Mouse (Mus musculus): Measurements from ENCODE around the gene Usp7. TPM values are rescaled to one million over a fixed set of nuclear protein-coding genes. Genes with fewer than 3 reads are reported as not detected.
"Not testable (repeated sequence)": the region's sequence is repeated elsewhere in the genome, so short reads cannot be mapped to it uniquely, and the experiment has no call there.

The Usp7 gene
- polyA plus RNA-seq, 1 experiment: 94.8 TPM

DNA sequence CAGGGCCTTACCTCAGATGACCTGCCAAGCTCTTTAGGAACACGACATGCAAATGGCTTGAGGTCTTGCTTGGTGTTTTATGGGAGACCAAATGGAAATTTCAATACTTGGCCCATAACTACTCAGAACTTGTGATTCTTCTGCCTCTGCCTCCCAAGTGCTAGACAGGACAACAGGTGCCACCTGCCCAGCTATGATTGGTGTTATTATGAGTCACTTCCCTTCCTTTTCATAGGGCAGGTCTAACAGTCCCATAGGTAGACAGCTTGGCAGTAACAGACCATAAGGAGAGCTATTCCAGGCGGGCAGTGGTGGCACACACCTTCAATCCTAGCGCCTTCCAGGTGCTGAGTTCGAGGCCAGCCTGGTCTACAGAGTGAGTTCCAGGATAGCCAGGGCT is 58.5 kb downstream of the Usp7 start:
- Histone ChIP-seq H3K36me3 (ENCODE audit: control insufficient read depth, insufficient read depth, low read length) (no peaks in the 10 kb centered on the region), H3K4me3 (ENCODE audit: control insufficient read depth, insufficient read depth, low read length) (no peak overlapping the region), H3K27me3 (ENCODE audit: control insufficient read depth, insufficient read depth, low read length) (no peaks in the 10 kb centered on the region), H3K27ac (ENCODE audit: control insufficient read depth, insufficient read depth, low read length) (no peak overlapping the region), H3K4me1 (replicated peaks; ENCODE audit: control insufficient read depth, insufficient read depth, low read length) (peaks cover 35% of the 10 kb centered on the region)
- 97% methylated on average over 4 of the region's 4 CpGs for WGBS
- no peak for DNase-seq
- TF ChIP-seq CTCF (IDR thresholded peaks at IDR 0.05; ENCODE audit: borderline replicate concordance, control insufficient read depth, extremely low read depth, insufficient read depth, low read length, poor library complexity): no peak
- no peak for TF ChIP-seq POLR2A (IDR thresholded peaks at IDR 0.05; ENCODE audit: control insufficient read depth, extremely low read depth, insufficient read depth, low read length, poor library complexity)

DNA sequence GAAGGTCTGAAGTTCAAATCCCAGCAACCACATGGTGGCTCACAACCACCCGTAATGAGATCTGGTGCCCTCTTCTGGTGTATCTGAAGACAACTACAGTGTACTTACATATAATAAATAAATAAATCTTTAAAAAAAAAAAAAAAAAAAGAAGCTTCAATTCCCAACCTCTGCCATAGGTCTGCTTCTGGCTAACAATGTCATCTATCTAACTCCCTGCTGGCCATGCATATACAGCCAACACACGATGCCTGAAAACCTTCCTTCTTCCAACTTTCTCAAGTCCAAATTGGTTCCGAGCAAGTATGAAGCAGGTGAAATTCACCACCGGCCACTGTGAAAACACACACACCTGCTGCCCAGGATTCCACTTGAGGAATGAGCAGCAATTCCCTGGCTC is 59.7 kb downstream of the Usp7 start:
- not testable (repeated sequence) for H3K36me3 ChIP-seq (ENCODE audit: control insufficient read depth, insufficient read depth, low read length); H3K27me3 ChIP-seq (ENCODE audit: control insufficient read depth, insufficient read depth, low read length); DNase-seq; H3K4me3 ChIP-seq (ENCODE audit: control insufficient read depth, insufficient read depth, low read length); H3K27ac ChIP-seq (ENCODE audit: control insufficient read depth, insufficient read depth, low read length)
- H3K4me1 ChIP-seq (replicated peaks; ENCODE audit: control insufficient read depth, insufficient read depth, low read length): peaks cover 35% of the 10 kb centered on the region
- WGBS: 96% methylated on average over 3 of the region's 4 CpGs

DNA sequence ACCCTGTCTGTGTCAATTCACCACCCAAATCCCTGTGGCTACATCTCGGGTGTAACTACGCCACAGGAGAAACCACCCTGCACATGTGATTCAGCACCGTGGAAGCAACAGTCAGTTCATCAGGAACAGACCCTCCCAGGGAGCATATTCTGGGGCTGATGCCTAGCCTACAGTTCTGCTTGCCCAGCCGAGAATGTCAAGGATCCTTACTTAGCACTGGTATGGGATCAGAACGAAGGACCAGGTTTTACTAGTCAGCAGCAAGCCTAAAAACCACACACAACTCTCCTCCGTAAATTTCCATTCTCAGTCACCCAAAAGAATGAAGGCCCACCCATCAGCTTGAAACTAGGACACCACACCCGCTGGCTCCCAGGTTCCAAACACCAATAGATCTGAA is 60.5 kb downstream of the Usp7 start:
- WGBS: 51% methylated on average over 7 of the region's 7 CpGs
- Histone ChIP-seq H3K36me3 (ENCODE audit: control insufficient read depth, insufficient read depth, low read length) (no peaks in the 10 kb centered on the region), H3K27me3 (ENCODE audit: control insufficient read depth, insufficient read depth, low read length) (no peaks in the 10 kb centered on the region), H3K4me3 (ENCODE audit: control insufficient read depth, insufficient read depth, low read length) (no peak overlapping the region), H3K4me1 (replicated peaks; ENCODE audit: control insufficient read depth, insufficient read depth, low read length) (peaks cover 33% of the 10 kb centered on the region), H3K27ac (ENCODE audit: control insufficient read depth, insufficient read depth, low read length) (no peak overlapping the region)
- TF ChIP-seq CTCF (IDR thresholded peaks at IDR 0.05; ENCODE audit: borderline replicate concordance, control insufficient read depth, extremely low read depth, insufficient read depth, low read length, poor library complexity) (no peak), POLR2A (IDR thresholded peaks at IDR 0.05; ENCODE audit: control insufficient read depth, extremely low read depth, insufficient read depth, low read length, poor library complexity) (no peak)
- no peak for DNase-seq

DNA sequence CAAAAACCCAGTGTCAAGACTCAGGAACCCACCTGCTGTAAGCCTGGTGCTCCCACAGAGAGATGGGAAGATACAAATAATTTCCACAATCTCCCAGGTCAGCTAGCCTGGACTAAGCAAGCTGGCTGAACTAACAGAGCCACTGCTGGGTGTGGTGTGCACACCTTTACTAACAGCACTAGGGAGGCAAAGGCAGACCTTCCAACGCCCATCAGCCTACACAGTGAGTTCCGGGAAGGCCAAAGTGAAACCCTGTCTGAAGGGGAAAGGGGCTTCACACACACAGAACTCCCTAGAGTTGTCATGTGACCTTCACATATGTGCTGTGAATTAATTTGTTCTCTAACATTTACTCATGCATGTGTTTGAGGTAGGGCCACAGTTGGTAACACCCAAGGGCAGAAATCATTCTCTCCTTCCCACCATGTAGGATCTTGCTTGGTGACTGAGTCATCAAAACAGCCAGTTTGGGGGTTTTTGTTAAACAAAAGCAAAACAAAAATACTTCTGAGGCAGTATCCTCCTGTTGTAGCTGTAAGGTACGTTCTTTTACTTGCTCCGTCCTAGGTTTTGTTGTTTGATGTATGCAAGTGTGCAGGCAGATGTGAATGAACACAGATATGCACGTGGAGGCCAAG is 63.9 kb downstream of the Usp7 start:
- H3K36me3 ChIP-seq (ENCODE audit: control insufficient read depth, insufficient read depth, low read length): no peaks in the 10 kb centered on the region
- H3K4me1 ChIP-seq (replicated peaks; ENCODE audit: control insufficient read depth, insufficient read depth, low read length): peaks cover 23% of the 10 kb centered on the region
- H3K4me3 ChIP-seq (ENCODE audit: control insufficient read depth, insufficient read depth, low read length): no peak overlapping the region
- no peak overlapping the region for H3K27ac ChIP-seq (ENCODE audit: control insufficient read depth, insufficient read depth, low read length)
- WGBS: 80% methylated on average over 5 of the region's 5 CpGs
- H3K27me3 ChIP-seq (ENCODE audit: control insufficient read depth, insufficient read depth, low read length): no peaks in the 10 kb centered on the region
- no peak for TF ChIP-seq POLR2A (IDR thresholded peaks at IDR 0.05; ENCODE audit: control insufficient read depth, extremely low read depth, insufficient read depth, low read length, poor library complexity)
- TF ChIP-seq CTCF (IDR thresholded peaks at IDR 0.05; ENCODE audit: borderline replicate concordance, control insufficient read depth, extremely low read depth, insufficient read depth, low read length, poor library complexity): no peak
- no peak for DNase-seq

DNA sequence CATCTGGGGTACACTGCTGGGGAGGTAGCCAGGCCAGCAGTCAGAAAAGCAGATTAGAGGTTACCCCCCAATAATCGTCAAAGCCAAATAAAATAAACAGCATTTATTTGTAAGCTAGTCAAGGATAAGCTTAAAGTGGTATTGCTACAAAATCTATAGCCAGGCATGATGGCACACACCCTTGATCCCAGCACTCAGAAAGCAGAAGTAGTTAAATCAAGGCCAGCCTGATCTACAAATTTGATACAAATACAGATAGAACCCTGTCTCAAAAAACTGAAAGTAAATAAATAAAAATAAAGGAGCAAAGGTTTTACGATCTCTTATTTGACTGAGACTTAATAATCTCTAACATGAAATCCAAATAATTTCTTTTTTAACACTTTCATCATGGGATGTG is 66.3 kb downstream of the Usp7 start:
- DNase-seq: no peak
- Histone ChIP-seq H3K27ac (ENCODE audit: control insufficient read depth, insufficient read depth, low read length) (no peak overlapping the region), H3K36me3 (ENCODE audit: control insufficient read depth, insufficient read depth, low read length) (no peaks in the 10 kb centered on the region), H3K27me3 (ENCODE audit: control insufficient read depth, insufficient read depth, low read length) (no peaks in the 10 kb centered on the region), H3K4me1 (replicated peaks; ENCODE audit: control insufficient read depth, insufficient read depth, low read length) (peaks cover 19% of the 10 kb centered on the region), H3K4me3 (ENCODE audit: control insufficient read depth, insufficient read depth, low read length) (no peak overlapping the region)
- no peak for TF ChIP-seq POLR2A (IDR thresholded peaks at IDR 0.05; ENCODE audit: control insufficient read depth, extremely low read depth, insufficient read depth, low read length, poor library complexity)
- no peak for TF ChIP-seq CTCF (IDR thresholded peaks at IDR 0.05; ENCODE audit: borderline replicate concordance, control insufficient read depth, extremely low read depth, insufficient read depth, low read length, poor library complexity)
- 91% methylated on average over 2 of the region's 2 CpGs for WGBS

DNA sequence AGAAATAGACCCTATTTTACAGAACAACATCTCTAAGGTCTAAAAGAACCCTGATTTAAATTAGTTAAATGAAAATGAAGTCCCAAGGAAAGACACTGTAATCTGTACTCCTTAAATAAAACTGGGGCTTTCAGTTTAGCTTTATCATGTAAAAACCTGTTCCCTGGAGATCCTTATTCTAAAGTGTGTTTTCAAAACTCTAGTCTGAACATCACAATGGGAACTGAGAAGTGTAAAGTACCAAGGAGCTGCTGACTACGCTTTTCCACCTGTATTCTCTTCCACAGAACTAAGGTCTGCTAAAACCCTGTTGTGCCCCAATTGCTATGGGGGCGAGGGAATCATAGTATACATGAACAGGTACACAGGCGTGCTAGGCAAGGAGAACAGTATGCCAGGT is 68.1 kb downstream of the Usp7 start:
- H3K36me3 ChIP-seq (ENCODE audit: control insufficient read depth, insufficient read depth, low read length): no peaks in the 10 kb centered on the region
- no peak overlapping the region for H3K27ac ChIP-seq (ENCODE audit: control insufficient read depth, insufficient read depth, low read length)
- TF ChIP-seq POLR2A (IDR thresholded peaks at IDR 0.05; ENCODE audit: control insufficient read depth, extremely low read depth, insufficient read depth, low read length, poor library complexity) (no peak), CTCF (IDR thresholded peaks at IDR 0.05; ENCODE audit: borderline replicate concordance, control insufficient read depth, extremely low read depth, insufficient read depth, low read length, poor library complexity) (no peak)
- no peak overlapping the region for H3K4me3 ChIP-seq (ENCODE audit: control insufficient read depth, insufficient read depth, low read length)
- DNase-seq: no peak
- peaks cover 18% of the 10 kb centered on the region for H3K4me1 ChIP-seq (replicated peaks; ENCODE audit: control insufficient read depth, insufficient read depth, low read length)
- H3K27me3 ChIP-seq (ENCODE audit: control insufficient read depth, insufficient read depth, low read length): no peaks in the 10 kb centered on the region
- 89% methylated on average over 3 of the region's 3 CpGs for WGBS

DNA sequence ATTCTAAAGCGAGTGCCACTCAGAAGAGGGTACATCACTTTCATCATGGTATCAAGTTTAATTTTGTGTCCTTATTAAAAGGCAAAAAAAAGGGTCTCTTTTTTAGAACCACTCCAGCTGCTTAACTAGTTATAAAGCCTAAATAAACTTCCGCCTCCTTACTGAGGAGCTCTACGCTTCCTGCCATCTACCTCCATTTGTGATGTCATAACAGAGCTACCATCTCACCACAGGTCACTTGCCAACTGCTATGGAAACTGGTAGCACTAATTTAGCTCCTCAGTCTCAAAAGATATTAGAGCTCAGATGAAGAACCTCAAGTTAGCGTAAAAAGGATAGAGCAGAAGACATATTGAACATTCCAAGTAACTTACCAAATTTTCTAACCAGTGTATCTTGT is 71.7 kb downstream of the Usp7 start:
- Histone ChIP-seq H3K27me3 (ENCODE audit: control insufficient read depth, insufficient read depth, low read length) (no peaks in the 10 kb centered on the region), H3K4me1 (replicated peaks; ENCODE audit: control insufficient read depth, insufficient read depth, low read length) (peaks cover 19% of the 10 kb centered on the region), H3K4me3 (ENCODE audit: control insufficient read depth, insufficient read depth, low read length) (no peak overlapping the region), H3K36me3 (ENCODE audit: control insufficient read depth, insufficient read depth, low read length) (peaks cover 10% of the 10 kb centered on the region), H3K27ac (ENCODE audit: control insufficient read depth, insufficient read depth, low read length) (no peak overlapping the region)
- no peak for DNase-seq
- no peak for TF ChIP-seq POLR2A (IDR thresholded peaks at IDR 0.05; ENCODE audit: control insufficient read depth, extremely low read depth, insufficient read depth, low read length, poor library complexity)
- no peak for TF ChIP-seq CTCF (IDR thresholded peaks at IDR 0.05; ENCODE audit: borderline replicate concordance, control insufficient read depth, extremely low read depth, insufficient read depth, low read length, poor library complexity)
- 82% methylated on average over 4 of the region's 4 CpGs for WGBS
